Mouse (Mus musculus): ENCODE measurements around the gene Fam126b. TPM values are rescaled to one million over a fixed set of nuclear protein-coding genes. Genes with fewer than 3 reads are reported as not detected.

Fam126b gene
- polyA plus RNA-seq, 1 experiment from 2014 or later: 17.3 TPM

- 5% methylated on average over 35 of the region's 36 CpGs for WGBS
- Histone ChIP-seq H3K4me2 (ENCODE audit: low read length) (peak overlapping the region; percentile 96), H3K27ac (ENCODE audit: low read length) (peak overlapping the region; percentile 75), H3K9ac (ENCODE audit: low read depth, low read length) (peak overlapping the region; percentile 87), H3K27me3 (ENCODE audit: control insufficient read depth, insufficient read depth, low read depth, low read length) (no peaks in the 10 kb centered on the region), H3K4me1 (ENCODE audit: control insufficient read depth, insufficient read depth, low read length) (peaks cover 12% of the 10 kb centered on the region), H3K9me3 (replicated peaks; ENCODE audit: control insufficient read depth, low read length, poor library complexity, severe bottlenecking) (no peaks in the 10 kb centered on the region), H3K36me3 (ENCODE audit: control insufficient read depth, insufficient read depth, low read length) (no peaks in the 10 kb centered on the region), H3K4me3 (ENCODE audit: low read depth, low read length) (peak overlapping the region; percentile 63)
- ATAC-seq: peak; percentile 90
These were observed 551 bp downstream of the Fam126b start for GRCm38 (mm10) chr1:58585373-58586170.

GRCm38 (mm10) chr1:58584271-58584670 lies 1.9 kb downstream of the Fam126b start:
- ATAC-seq: no peak
- H3K4me3 ChIP-seq (ENCODE audit: low read depth, low read length): no peak overlapping the region
- H3K36me3 ChIP-seq (ENCODE audit: control insufficient read depth, insufficient read depth, low read length): no peaks in the 10 kb centered on the region
- no peak overlapping the region for H3K27ac ChIP-seq (ENCODE audit: low read length)
- no peaks in the 10 kb centered on the region for H3K9me3 ChIP-seq (replicated peaks; ENCODE audit: control insufficient read depth, low read length, poor library complexity, severe bottlenecking)
- no peak overlapping the region for H3K9ac ChIP-seq (ENCODE audit: low read depth, low read length)
- H3K4me2 ChIP-seq (ENCODE audit: low read length): no peak overlapping the region
- peaks cover 12% of the 10 kb centered on the region for H3K4me1 ChIP-seq (ENCODE audit: control insufficient read depth, insufficient read depth, low read length)
- WGBS: 73% methylated on average over 1 of the region's 1 CpGs
- H3K27me3 ChIP-seq (ENCODE audit: control insufficient read depth, insufficient read depth, low read depth, low read length): no peaks in the 10 kb centered on the region

GRCm38 (mm10) chr1:58582611-58583010 lies 3.5 kb downstream of the Fam126b start:
- Histone ChIP-seq H3K27me3 (ENCODE audit: control insufficient read depth, insufficient read depth, low read depth, low read length) (no peaks in the 10 kb centered on the region), H3K27ac (ENCODE audit: low read length) (no peak overlapping the region), H3K36me3 (ENCODE audit: control insufficient read depth, insufficient read depth, low read length) (no peaks in the 10 kb centered on the region), H3K9ac (ENCODE audit: low read depth, low read length) (no peak overlapping the region), H3K4me1 (ENCODE audit: control insufficient read depth, insufficient read depth, low read length) (peaks cover 12% of the 10 kb centered on the region), H3K4me2 (ENCODE audit: low read length) (no peak overlapping the region), H3K4me3 (ENCODE audit: low read depth, low read length) (no peak overlapping the region), H3K9me3 (replicated peaks; ENCODE audit: control insufficient read depth, low read length, poor library complexity, severe bottlenecking) (no peaks in the 10 kb centered on the region)
- WGBS: 78% methylated on average over 1 of the region's 1 CpGs
- ATAC-seq: no peak

GRCm38 (mm10) chr1:58579179-58579578 lies 6.9 kb downstream of the Fam126b start:
- H3K4me3 ChIP-seq (ENCODE audit: low read depth, low read length): no peak overlapping the region
- no peak overlapping the region for H3K27ac ChIP-seq (ENCODE audit: low read length)
- WGBS: 92% methylated on average over 2 of the region's 2 CpGs
- no peaks in the 10 kb centered on the region for H3K9me3 ChIP-seq (replicated peaks; ENCODE audit: control insufficient read depth, low read length, poor library complexity, severe bottlenecking)
- no peak overlapping the region for H3K9ac ChIP-seq (ENCODE audit: low read depth, low read length)
- ATAC-seq: no peak
- no peaks in the 10 kb centered on the region for H3K36me3 ChIP-seq (ENCODE audit: control insufficient read depth, insufficient read depth, low read length)
- H3K4me2 ChIP-seq (ENCODE audit: low read length): no peak overlapping the region
- H3K4me1 ChIP-seq (ENCODE audit: control insufficient read depth, insufficient read depth, low read length): no peaks in the 10 kb centered on the region; the same call in 1 of the 2 replicates
- no peaks in the 10 kb centered on the region for H3K27me3 ChIP-seq (ENCODE audit: control insufficient read depth, insufficient read depth, low read depth, low read length)

GRCm38 (mm10) chr1:58570437-58570836 lies 15.7 kb downstream of the Fam126b start:
- ATAC-seq: no peak
- Histone ChIP-seq H3K4me1 (ENCODE audit: control insufficient read depth, insufficient read depth, low read length) (no peaks in the 10 kb centered on the region), H3K4me3 (ENCODE audit: low read depth, low read length) (no peak overlapping the region), H3K27me3 (ENCODE audit: control insufficient read depth, insufficient read depth, low read depth, low read length) (no peaks in the 10 kb centered on the region), H3K9me3 (replicated peaks; ENCODE audit: control insufficient read depth, low read length, poor library complexity, severe bottlenecking) (no peaks in the 10 kb centered on the region), H3K27ac (ENCODE audit: low read length) (no peak overlapping the region), H3K9ac (ENCODE audit: low read depth, low read length) (no peak overlapping the region), H3K4me2 (ENCODE audit: low read length) (no peak overlapping the region), H3K36me3 (ENCODE audit: control insufficient read depth, insufficient read depth, low read length) (no peaks in the 10 kb centered on the region)
- 42% methylated on average over 4 of the region's 4 CpGs for WGBS

DNA sequence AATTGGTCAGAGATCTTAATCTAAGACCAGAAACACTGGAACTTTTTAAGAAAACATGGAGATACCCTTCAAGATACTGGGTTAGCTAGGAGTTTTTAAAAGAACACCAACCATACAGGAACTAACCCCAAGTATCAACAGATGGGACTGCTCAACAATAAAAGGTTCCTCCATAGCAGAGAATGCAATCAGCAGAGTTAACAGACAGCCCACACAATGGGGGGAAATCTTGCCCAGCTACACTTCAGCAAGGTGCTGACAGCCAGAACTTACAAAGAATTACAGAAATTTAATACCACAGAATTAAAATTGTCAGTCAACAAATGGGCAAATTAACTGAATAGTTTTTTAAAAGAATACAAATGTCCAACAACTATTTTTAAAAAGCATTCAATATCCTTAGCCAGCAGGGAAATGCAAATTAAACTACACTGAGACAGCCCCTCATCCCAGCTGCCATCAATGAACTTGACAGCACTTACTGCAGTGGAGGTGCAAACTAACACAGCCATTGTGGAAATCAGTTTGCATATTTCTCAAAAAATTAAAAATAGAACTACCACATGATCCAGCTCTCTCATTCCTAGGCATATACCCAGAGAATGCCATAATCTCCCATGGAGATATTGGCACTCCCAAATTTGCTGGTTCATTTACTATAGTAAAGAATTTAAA lies 17.5 kb downstream of the Fam126b start:
- Histone ChIP-seq H3K4me1 (ENCODE audit: control insufficient read depth, insufficient read depth, low read length) (no peaks in the 10 kb centered on the region), H3K9ac (ENCODE audit: low read depth, low read length) (no peak overlapping the region), H3K4me2 (ENCODE audit: low read length) (no peak overlapping the region), H3K27ac (ENCODE audit: low read length) (no peak overlapping the region), H3K4me3 (ENCODE audit: low read depth, low read length) (no peak overlapping the region), H3K9me3 (replicated peaks; ENCODE audit: control insufficient read depth, low read length, poor library complexity, severe bottlenecking) (no peaks in the 10 kb centered on the region), H3K36me3 (ENCODE audit: control insufficient read depth, insufficient read depth, low read length) (no peaks in the 10 kb centered on the region), H3K27me3 (ENCODE audit: control insufficient read depth, insufficient read depth, low read depth, low read length) (no peaks in the 10 kb centered on the region)
- no peak for ATAC-seq

DNA sequence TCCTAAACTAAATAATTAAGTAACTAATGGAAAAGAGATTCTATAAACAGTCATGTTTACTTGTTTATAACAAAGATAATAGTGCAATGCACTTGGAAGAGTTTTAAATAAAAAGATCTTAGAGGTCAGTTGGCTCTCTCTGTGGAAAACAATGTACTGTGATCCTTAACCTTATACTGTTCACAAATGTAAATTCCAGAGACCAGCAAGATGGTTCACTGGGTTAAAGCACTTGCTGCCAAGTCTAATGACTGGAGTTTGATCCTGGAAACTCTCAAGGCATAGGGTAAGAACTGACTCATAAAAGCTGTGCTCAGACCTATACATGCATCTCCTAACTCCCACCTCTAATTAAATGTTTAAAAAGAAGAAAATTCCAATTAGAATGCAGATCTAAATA lies 19.5 kb downstream of the Fam126b start:
- H3K4me3 ChIP-seq (ENCODE audit: low read depth, low read length): no peak overlapping the region
- no peaks in the 10 kb centered on the region for H3K36me3 ChIP-seq (ENCODE audit: control insufficient read depth, insufficient read depth, low read length)
- no peaks in the 10 kb centered on the region for H3K27me3 ChIP-seq (ENCODE audit: control insufficient read depth, insufficient read depth, low read depth, low read length)
- H3K4me2 ChIP-seq (ENCODE audit: low read length): no peak overlapping the region
- ATAC-seq: no peak
- H3K27ac ChIP-seq (ENCODE audit: low read length): no peak overlapping the region
- no peak overlapping the region for H3K9ac ChIP-seq (ENCODE audit: low read depth, low read length)
- no peaks in the 10 kb centered on the region for H3K4me1 ChIP-seq (ENCODE audit: control insufficient read depth, insufficient read depth, low read length)
- no peaks in the 10 kb centered on the region for H3K9me3 ChIP-seq (replicated peaks; ENCODE audit: control insufficient read depth, low read length, poor library complexity, severe bottlenecking)

DNA sequence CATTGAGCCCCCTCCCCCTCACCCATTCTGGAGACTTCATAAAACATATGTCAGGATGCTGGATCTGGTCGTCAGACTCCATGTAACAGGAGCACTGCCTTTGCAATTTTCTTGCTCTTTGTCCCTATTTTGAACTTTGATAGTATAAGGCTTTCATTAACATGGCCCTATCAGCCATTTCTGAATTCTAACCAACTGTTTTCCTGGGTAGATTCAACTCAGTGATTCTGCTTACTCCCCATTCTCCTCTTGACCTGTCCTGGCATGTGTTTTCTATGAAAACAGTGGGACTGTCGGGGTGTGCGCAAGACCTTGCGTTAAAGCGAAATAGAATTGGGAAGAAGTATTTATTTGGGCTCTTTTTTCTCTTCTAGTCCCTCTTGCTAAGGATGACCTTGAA lies 21.1 kb downstream of the Fam126b start:
- WGBS: 88% methylated on average over 5 of the region's 5 CpGs
- ATAC-seq: no peak
- H3K4me3 ChIP-seq (ENCODE audit: low read depth, low read length): no peak overlapping the region
- H3K27ac ChIP-seq (ENCODE audit: low read length): no peak overlapping the region
- H3K4me2 ChIP-seq (ENCODE audit: low read length): no peak overlapping the region
- H3K27me3 ChIP-seq (ENCODE audit: control insufficient read depth, insufficient read depth, low read depth, low read length): no peaks in the 10 kb centered on the region
- H3K4me1 ChIP-seq (ENCODE audit: control insufficient read depth, insufficient read depth, low read length): no peaks in the 10 kb centered on the region
- H3K9ac ChIP-seq (ENCODE audit: low read depth, low read length): no peak overlapping the region
- peaks cover 2% of the 10 kb centered on the region; the same call in 1 of the 2 replicates for H3K36me3 ChIP-seq (ENCODE audit: control insufficient read depth, insufficient read depth, low read length)
- no peaks in the 10 kb centered on the region for H3K9me3 ChIP-seq (replicated peaks; ENCODE audit: control insufficient read depth, low read length, poor library complexity, severe bottlenecking)

DNA sequence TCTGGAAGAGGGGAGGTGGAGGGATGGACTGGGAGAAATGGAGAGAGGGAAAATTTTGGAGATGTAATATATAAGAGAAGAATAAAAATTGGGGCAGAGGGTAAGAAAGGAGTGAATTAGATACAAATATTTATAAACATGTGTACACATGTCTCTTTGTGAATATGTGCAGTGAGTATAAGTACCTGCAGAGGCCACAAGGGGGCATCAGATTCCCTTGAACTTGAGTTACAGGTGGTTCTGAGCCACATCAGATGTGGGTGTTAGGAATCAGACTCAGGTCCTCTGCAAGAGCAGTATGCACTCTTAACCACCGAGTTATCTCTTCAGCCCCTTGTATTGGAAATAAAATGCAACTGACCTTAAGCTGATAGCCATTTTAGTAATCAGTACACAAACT lies 23.7 kb downstream of the Fam126b start:
- Histone ChIP-seq H3K4me3 (ENCODE audit: low read depth, low read length) (no peak overlapping the region), H3K4me2 (ENCODE audit: low read length) (no peak overlapping the region), H3K9ac (ENCODE audit: low read depth, low read length) (no peak overlapping the region), H3K36me3 (ENCODE audit: control insufficient read depth, insufficient read depth, low read length) (peaks cover 6% of the 10 kb centered on the region; the same call in 1 of the 2 replicates), H3K27me3 (ENCODE audit: control insufficient read depth, insufficient read depth, low read depth, low read length) (no peaks in the 10 kb centered on the region), H3K27ac (ENCODE audit: low read length) (no peak overlapping the region), H3K9me3 (replicated peaks; ENCODE audit: control insufficient read depth, low read length, poor library complexity, severe bottlenecking) (no peaks in the 10 kb centered on the region), H3K4me1 (ENCODE audit: control insufficient read depth, insufficient read depth, low read length) (no peaks in the 10 kb centered on the region)
- WGBS: 93% methylated on average over 1 of the region's 1 CpGs
- no peak for ATAC-seq

All from midbrain, embryonic 16.5 days (tissue).